Mouse (Mus musculus) midbrain, postnatal 0 days (tissue): ENCODE data around the gene 2310030G06Rik. TPM values are rescaled to one million over a fixed set of nuclear protein-coding genes. Genes with fewer than 3 reads are reported as not detected.

ENCODE experiments used
- ATAC-seq: fragments of 200-750 bp; cut with Nextera tagmentation; 2 replicates; pipeline ENCODE4 v1.8.0; 2017; ENCODE audit warnings: moderate number of reproducible peaks, mild to moderate bottlenecking, moderate TSS enrichment, moderate library complexity; ENCODE audit not compliant: low FRiP score
- DNase-seq: peaks from one replicate; pipeline ENCODE4 v3.0.0-alpha.2; 2015; ENCODE audit warnings: low spot score
- H3K27ac ChIP-seq: fragments of 300-500 bp; sonication (generic); 2 replicates; pipeline ENCODE4 v1.5.1; 2014; ENCODE audit warnings: low read depth, mild to moderate bottlenecking, low read length, mixed read lengths
- H3K27me3 ChIP-seq: fragments of 300-500 bp; sonication (generic); 2 replicates; pipeline ENCODE4 v1.6.1; 2014; ENCODE audit warnings: low read length, control low read depth, mixed read lengths; ENCODE audit not compliant: insufficient read depth
- H3K36me3 ChIP-seq: fragments of 300-500 bp; sonication (generic); 2 replicates; pipeline ENCODE4 v1.6.1; 2014; ENCODE audit warnings: low read length, control low read depth, mixed read lengths; ENCODE audit not compliant: insufficient read depth
- H3K4me1 ChIP-seq: fragments of 300-500 bp; sonication (generic); 2 replicates; pipeline ENCODE4 v1.6.1; 2014; ENCODE audit warnings: mild to moderate bottlenecking, control low read depth, antibody characterized with exemption, low read length, mixed read lengths; ENCODE audit not compliant: insufficient read depth
- H3K4me2 ChIP-seq: fragments of 300-500 bp; sonication (generic); 2 replicates; pipeline ENCODE4 v1.6.1; 2014; ENCODE audit warnings: low read depth, mild to moderate bottlenecking, low read length, mixed read lengths; ENCODE audit not compliant: poor library complexity, severe bottlenecking
- H3K4me3 ChIP-seq: fragments of 300-500 bp; sonication (generic); 2 replicates; pipeline ENCODE4 v1.5.1; 2014; ENCODE audit warnings: low read depth, mild to moderate bottlenecking, low read length, moderate library complexity
- H3K9ac ChIP-seq: fragments of 300-500 bp; sonication (generic); replicated peaks from 2 replicates; pipeline ENCODE4 v1.6.1; 2014; ENCODE audit warnings: mild to moderate bottlenecking, low read length, moderate library complexity, mixed read lengths; ENCODE audit not compliant: poor library complexity, severe bottlenecking
- H3K9me3 ChIP-seq: fragments of 300-500 bp; sonication (generic); 2 replicates; pipeline ENCODE4 v1.6.1; 2016; ENCODE audit warnings: low read length, control low read depth
- CTCF ChIP-seq: IDR thresholded peaks from 2 replicates; pipeline ENCODE4 v1.5.1; 2016; ENCODE audit warnings: antibody characterized with exemption, mild to moderate bottlenecking
- WGBS: fragments of 180-500 bp; shearing (Covaris S2); extraction: QIAGEN DNeasy Blood & Tissue Kit; methylation state at CpG from one replicate; pipeline ENCODE4 v1.1.7; 2014; 5-methylcytosine and 5-hydroxymethylcytosine counted together
- polyA plus RNA-seq: library from polyadenylated mRNA; unstranded; fragments of >200 nt; fragmentation: Nextera tagmentation; extraction: Ambion mirVana; gene quantifications from 2 replicates; pipeline ENCODE4 v1.2.1, GENCODE M21; 2015
- total RNA-seq: library from RNA; depleted of rRNA; stranded (reverse); fragments of >200 nt; gene quantifications from 2 replicates; pipeline ENCODE4 v1.2.3, GENCODE M21; 2014

2310030G06Rik gene
- total and polyA plus RNA-seq, 2 experiments from 2014 or later: 1.5 to 2.9 TPM

GRCm38 (mm10) chr9:50761520-50762243, 15.3 kb upstream of the 2310030G06Rik start:
- Histone ChIP-seq H3K4me1 (no peaks in the 10 kb centered on the region), H3K27ac (no peak overlapping the region), H3K9me3 (no peaks in the 10 kb centered on the region), H3K4me3 (no peak overlapping the region), H3K9ac (no peak overlapping the region), H3K4me2 (no peak overlapping the region), H3K36me3 (no peaks in the 10 kb centered on the region; the same call in 1 of the 2 replicates), H3K27me3 (no peaks in the 10 kb centered on the region)
- no peak for ATAC-seq
- TF ChIP-seq CTCF: no peak
- no peak for DNase-seq
- 72% methylated on average over 6 of the region's 6 CpGs for WGBS

- no peak overlapping the region for H3K27ac ChIP-seq
- no peaks in the 10 kb centered on the region for H3K27me3 ChIP-seq
- no peak overlapping the region for H3K4me2 ChIP-seq
- H3K9me3 ChIP-seq: no peaks in the 10 kb centered on the region
- 57% methylated on average over 5 of the region's 5 CpGs for WGBS
- no peak for TF ChIP-seq CTCF
- DNase-seq: no peak
- no peak for ATAC-seq
- H3K4me3 ChIP-seq: no peak overlapping the region
- H3K9ac ChIP-seq: no peak overlapping the region
- no peaks in the 10 kb centered on the region for H3K4me1 ChIP-seq
- H3K36me3 ChIP-seq: no peaks in the 10 kb centered on the region
Measured at GRCm38 (mm10) chr9:50756711-50757110, 10.4 kb upstream of the 2310030G06Rik start.

- no peak for DNase-seq
- H3K9ac ChIP-seq: no peak overlapping the region
- no peak for ATAC-seq
- TF ChIP-seq CTCF: no peak
- no peak overlapping the region for H3K4me3 ChIP-seq
- no peak overlapping the region for H3K4me2 ChIP-seq
- H3K27ac ChIP-seq: no peak overlapping the region
- no peaks in the 10 kb centered on the region for H3K9me3 ChIP-seq
- no peaks in the 10 kb centered on the region for H3K27me3 ChIP-seq
- no peaks in the 10 kb centered on the region for H3K36me3 ChIP-seq
- H3K4me1 ChIP-seq: no peaks in the 10 kb centered on the region
- 70% methylated on average over 7 of the region's 7 CpGs for WGBS
Measured at GRCm38 (mm10) chr9:50753947-50754346, 7.6 kb upstream of the 2310030G06Rik start.

GRCm38 (mm10) chr9:50752784-50753615, 6.7 kb upstream of the 2310030G06Rik start:
- Histone ChIP-seq H3K36me3 (no peaks in the 10 kb centered on the region), H3K4me2 (no peak overlapping the region)
- 66% methylated on average over 17 of the region's 17 CpGs for WGBS

GRCm38 (mm10) chr9:50752054-50752602, 5.8 kb upstream of the 2310030G06Rik start, which contains the start of gene Hspb2:
Hspb2 (minus strand) TSS chr9:50752354.
- Histone ChIP-seq H3K27me3 (no peaks in the 10 kb centered on the region), H3K4me2 (no peak within 1 kb of the TSS), H3K9ac (0 out of 2 replicates have a peak within 1 kb of the TSS, but pooled peaks have one; percentile 1), H3K9me3 (no peaks in the 10 kb centered on the region), H3K36me3 (no peaks in the 10 kb centered on the region), H3K27ac (no peak within 1 kb of the TSS), H3K4me1 (no peaks in the 10 kb centered on the region), H3K4me3 (no peak within 1 kb of the TSS)
- ATAC-seq: no peak
- 70% methylated on average over 14 of the region's 14 CpGs for WGBS
- TF ChIP-seq CTCF: no peak
- no peak for DNase-seq

More at GRCm38 (mm10) chr9:50752784-50753615, 6.7 kb upstream of the 2310030G06Rik start:
- H3K9me3 ChIP-seq: no peaks in the 10 kb centered on the region
- TF ChIP-seq CTCF: no peak
- no peak for ATAC-seq
- DNase-seq: peak; percentile 54
- no peak overlapping the region for H3K9ac ChIP-seq
- H3K4me1 ChIP-seq: no peaks in the 10 kb centered on the region
- H3K4me3 ChIP-seq: no peak overlapping the region
- no peak overlapping the region for H3K27ac ChIP-seq
- no peaks in the 10 kb centered on the region for H3K27me3 ChIP-seq
